Mouse (Mus musculus) embryonic facial prominence, embryonic 13.5 days (tissue): ENCODE measurements around the gene Lct. TPM values are rescaled to one million over a fixed set of nuclear protein-coding genes. Genes with fewer than 3 reads are reported as not detected.
A peak's percentile ranks its signal among the peaks of the same experiment; 100 is the strongest.
"Not testable (repeated sequence)": the region's sequence is repeated elsewhere in the genome, so short reads cannot be mapped to it uniquely, and the experiment has no call there.

Source experiments
- ATAC-seq: fragments of 200-750 bp; cut with Nextera tagmentation; 2 replicates; pipeline ENCODE4 v1.8.0; 2017; ENCODE audit warnings: low read depth; ENCODE audit not compliant: insufficient number of reproducible peaks, insufficient read depth, low FRiP score, low TSS enrichment
- H3K27ac ChIP-seq: fragments of 300-500 bp; sonication (generic); 2 replicates; pipeline ENCODE4 v1.5.1; 2015; ENCODE audit warnings: moderate library complexity, mild to moderate bottlenecking, inconsistent platforms
- H3K27me3 ChIP-seq: fragments of 300-500 bp; sonication (generic); 2 replicates; pipeline ENCODE4 v1.6.1; 2015; ENCODE audit warnings: mild to moderate bottlenecking, inconsistent platforms
- H3K36me3 ChIP-seq: fragments of 300-500 bp; sonication (generic); 2 replicates; pipeline ENCODE4 v1.6.1; 2015; ENCODE audit warnings: mild to moderate bottlenecking, inconsistent platforms
- H3K4me1 ChIP-seq: fragments of 300-500 bp; sonication (generic); 2 replicates; pipeline ENCODE4 v1.6.1; 2015; ENCODE audit warnings: inconsistent platforms
- H3K4me2 ChIP-seq: fragments of 300-500 bp; sonication (generic); 2 replicates; pipeline ENCODE4 v1.6.1; 2015; ENCODE audit warnings: moderate library complexity, mild to moderate bottlenecking, inconsistent platforms
- H3K4me3 ChIP-seq: fragments of 300-500 bp; sonication (generic); 2 replicates; pipeline ENCODE4 v1.5.1; 2015; ENCODE audit warnings: mild to moderate bottlenecking, inconsistent platforms
- H3K9ac ChIP-seq: fragments of 300-500 bp; sonication (generic); 2 replicates; pipeline ENCODE4 v1.6.1; 2015; ENCODE audit warnings: mild to moderate bottlenecking, inconsistent platforms
- H3K9me3 ChIP-seq: fragments of 300-500 bp; sonication (generic); 2 replicates; pipeline ENCODE4 v1.6.1; 2016; ENCODE audit warnings: inconsistent platforms
- WGBS: fragments of 180-500 bp; shearing (Covaris S2); methylation state at CpG from one replicate; pipeline ENCODE4 v1.1.7; 2015; ENCODE audit warnings: mixed read lengths; 5-methylcytosine and 5-hydroxymethylcytosine counted together
- polyA plus RNA-seq: library from polyadenylated mRNA; unstranded; fragments of >200 nt; fragmentation: Nextera tagmentation; extraction: Ambion mirVana; gene quantifications from 2 replicates; pipeline ENCODE4 v1.2.1, GENCODE M21; 2015

The Lct gene
- polyA plus RNA-seq, 1 experiment from 2014 or later = 0.14 TPM

GRCm38 (mm10) chr1:128337708-128338320 lies 9.7 kb upstream of the Lct start:
- H3K4me1 ChIP-seq = no peaks in the 10 kb centered on the region
- H3K27ac ChIP-seq = no peak overlapping the region
- H3K9me3 ChIP-seq = no peaks in the 10 kb centered on the region
- H3K27me3 ChIP-seq = no peaks in the 10 kb centered on the region
- H3K4me3 ChIP-seq = no peak overlapping the region
- H3K4me2 ChIP-seq = no peak overlapping the region
- H3K9ac ChIP-seq = no peak overlapping the region
- peaks cover 88% of the 10 kb centered on the region for H3K36me3 ChIP-seq
- ATAC-seq = no peak
- 91% methylated on average over 13 of the region's 13 CpGs for WGBS

- Histone ChIP-seq H3K4me3 (no peak overlapping the region), H3K36me3 (peaks cover 90% of the 10 kb centered on the region), H3K27me3 (no peaks in the 10 kb centered on the region), H3K9me3 (no peaks in the 10 kb centered on the region), H3K4me2 (no peak overlapping the region), H3K27ac (no peak overlapping the region), H3K4me1 (no peaks in the 10 kb centered on the region), H3K9ac (no peak overlapping the region)
- ATAC-seq = no peak
- 94% methylated on average over 1 of the region's 1 CpGs for WGBS
Measured at GRCm38 (mm10) chr1:128330313-128330712, 2.2 kb upstream of the Lct start.

- WGBS = 78% methylated on average over 1 of the region's 1 CpGs
- peaks cover 58% of the 10 kb centered on the region for H3K36me3 ChIP-seq
Measured at GRCm38 (mm10) chr1:128327165-128327564, 953 bp downstream of the Lct start.

GRCm38 (mm10) chr1:128324776-128325175 lies 3.3 kb downstream of the Lct start:
- no peak overlapping the region for H3K4me3 ChIP-seq
- H3K27ac ChIP-seq = no peak overlapping the region
- H3K4me2 ChIP-seq = no peak overlapping the region
- H3K9ac ChIP-seq = no peak overlapping the region
- no peaks in the 10 kb centered on the region for H3K4me1 ChIP-seq
- WGBS = 84% methylated on average over 2 of the region's 2 CpGs
- peaks cover 34% of the 10 kb centered on the region for H3K36me3 ChIP-seq
- no peaks in the 10 kb centered on the region for H3K9me3 ChIP-seq
- ATAC-seq = no peak
- H3K27me3 ChIP-seq = no peaks in the 10 kb centered on the region

More at GRCm38 (mm10) chr1:128327165-128327564, 953 bp downstream of the Lct start:
- Histone ChIP-seq H3K9ac (no peak overlapping the region), H3K27me3 (no peaks in the 10 kb centered on the region), H3K4me2 (no peak overlapping the region), H3K4me3 (no peak overlapping the region), H3K4me1 (no peaks in the 10 kb centered on the region), H3K9me3 (no peaks in the 10 kb centered on the region), H3K27ac (no peak overlapping the region)
- ATAC-seq = no peak

- WGBS = 86% methylated on average over 8 of the region's 8 CpGs
- no peak for ATAC-seq
Measured at GRCm38 (mm10) chr1:128323026-128323643, 5.0 kb downstream of the Lct start.

GRCm38 (mm10) chr1:128319266-128319665 lies 8.9 kb downstream of the Lct start:
- WGBS = 85% methylated on average over 6 of the region's 6 CpGs
- H3K9ac ChIP-seq, H3K27me3 ChIP-seq, H3K27ac ChIP-seq, H3K4me1 ChIP-seq, H3K36me3 ChIP-seq, ATAC-seq, H3K4me2 ChIP-seq, H3K9me3 ChIP-seq, H3K4me3 ChIP-seq: not testable (repeated sequence)

More at GRCm38 (mm10) chr1:128323026-128323643, 5.0 kb downstream of the Lct start:
- H3K9ac ChIP-seq = no peak overlapping the region
- H3K4me3 ChIP-seq = no peak overlapping the region
- H3K4me2 ChIP-seq = no peak overlapping the region
- H3K27ac ChIP-seq = no peak overlapping the region
- peaks cover 18% of the 10 kb centered on the region for H3K36me3 ChIP-seq
- no peaks in the 10 kb centered on the region for H3K27me3 ChIP-seq
- no peaks in the 10 kb centered on the region for H3K9me3 ChIP-seq
- no peaks in the 10 kb centered on the region for H3K4me1 ChIP-seq

- no peaks in the 10 kb centered on the region for H3K4me1 ChIP-seq
- no peak overlapping the region for H3K9ac ChIP-seq
- ATAC-seq = no peak
- H3K36me3 ChIP-seq = peaks cover 3% of the 10 kb centered on the region; the same call in 1 of the 2 replicates
- H3K4me2 ChIP-seq = no peak overlapping the region
- H3K27ac ChIP-seq = no peak overlapping the region
- WGBS = 70% methylated on average over 4 of the region's 4 CpGs
- H3K9me3 ChIP-seq = no peaks in the 10 kb centered on the region
- no peaks in the 10 kb centered on the region for H3K27me3 ChIP-seq
- no peak overlapping the region for H3K4me3 ChIP-seq
Measured at GRCm38 (mm10) chr1:128314665-128315064, 13.5 kb downstream of the Lct start.

- no peak overlapping the region for H3K9ac ChIP-seq
- no peaks in the 10 kb centered on the region for H3K27me3 ChIP-seq
- no peak overlapping the region for H3K4me2 ChIP-seq
- H3K36me3 ChIP-seq = no peaks in the 10 kb centered on the region
- no peak overlapping the region for H3K27ac ChIP-seq
- no peaks in the 10 kb centered on the region for H3K9me3 ChIP-seq
- no peak overlapping the region for H3K4me3 ChIP-seq
- 81% methylated on average over 3 of the region's 3 CpGs for WGBS
- H3K4me1 ChIP-seq = no peaks in the 10 kb centered on the region
- ATAC-seq = no peak
Measured at GRCm38 (mm10) chr1:128309043-128309442, 19.1 kb downstream of the Lct start.

GRCm38 (mm10) chr1:128303900-128304299 lies 24.2 kb downstream of the Lct start:
- Histone ChIP-seq H3K27me3 (no peaks in the 10 kb centered on the region), H3K27ac (no peak overlapping the region), H3K4me1 (no peaks in the 10 kb centered on the region), H3K36me3 (0 out of 2 replicates have a peak, but pooled peaks cover 3% of the 10 kb centered on the region), H3K4me3 (no peak overlapping the region), H3K9me3 (no peaks in the 10 kb centered on the region), H3K9ac (no peak overlapping the region), H3K4me2 (no peak overlapping the region)
- peak; percentile 48; the same call in 1 of the 2 replicates for ATAC-seq
- WGBS = 91% methylated on average over 16 of the region's 16 CpGs

- H3K4me1 ChIP-seq = no peaks in the 10 kb centered on the region
- H3K9ac ChIP-seq = no peak overlapping the region
- ATAC-seq = no peak
- H3K4me2 ChIP-seq = no peak overlapping the region
- H3K4me3 ChIP-seq = no peak overlapping the region
- H3K27ac ChIP-seq = 0 out of 2 replicates have a peak overlapping the region, but pooled peaks have one; percentile 11
- no peaks in the 10 kb centered on the region for H3K27me3 ChIP-seq
- H3K36me3 ChIP-seq = no peaks in the 10 kb centered on the region
- 72% methylated on average over 5 of the region's 5 CpGs for WGBS
- H3K9me3 ChIP-seq = no peaks in the 10 kb centered on the region
Measured at GRCm38 (mm10) chr1:128295717-128296528, 32.2 kb downstream of the Lct start.

GRCm38 (mm10) chr1:128295296-128295695 lies 32.8 kb downstream of the Lct start:
- no peak for ATAC-seq
- no peak overlapping the region for H3K4me2 ChIP-seq
- no peak overlapping the region for H3K27ac ChIP-seq
- no peaks in the 10 kb centered on the region for H3K9me3 ChIP-seq
- 73% methylated on average over 8 of the region's 8 CpGs for WGBS
- no peak overlapping the region for H3K9ac ChIP-seq
- no peaks in the 10 kb centered on the region for H3K36me3 ChIP-seq
- no peak overlapping the region for H3K4me3 ChIP-seq
- H3K27me3 ChIP-seq = no peaks in the 10 kb centered on the region
- H3K4me1 ChIP-seq = no peaks in the 10 kb centered on the region
